Mouse (Mus musculus): ENCODE measurements at regions not wholly inside any gene's neighbourhood (a gene's known extent, or its start where the extent isn't known, plus 50 kb on each side); places are given as distances from the start of the nearest gene placed in this dataset.

DNA sequence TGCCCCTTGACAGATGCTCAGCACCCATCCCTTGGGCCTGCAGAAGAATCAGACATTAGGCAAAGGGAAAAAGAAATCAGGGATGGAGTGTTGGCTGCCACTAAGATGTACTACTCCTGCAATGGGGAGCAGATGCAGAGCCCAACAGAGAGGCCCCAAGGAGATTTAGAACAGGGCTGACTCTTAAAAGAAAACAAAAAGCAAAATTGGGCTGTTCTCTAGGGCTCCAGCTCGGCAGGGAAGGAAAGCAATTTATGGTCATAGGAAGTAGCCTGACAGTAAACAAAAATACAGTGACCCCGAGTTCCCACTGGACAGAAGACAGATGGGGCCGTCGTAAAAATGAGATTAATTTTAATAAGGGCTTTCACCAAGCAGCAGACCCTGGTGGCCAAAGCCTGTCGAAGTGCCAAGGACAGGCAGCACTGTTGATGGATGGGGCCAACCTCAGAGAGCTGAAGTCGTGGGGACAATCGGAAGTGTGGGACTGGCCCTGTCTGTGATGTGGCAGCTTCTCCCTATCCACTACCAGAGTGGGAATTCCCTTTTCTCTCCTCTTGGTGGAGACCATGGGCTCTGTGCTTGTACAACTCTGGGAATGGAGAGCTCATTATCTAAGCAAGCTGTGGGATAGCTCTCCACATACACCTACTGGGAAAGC lies 109.4 kb upstream of the Gm12830 start:
- TF ChIP-seq GABPA (IDR thresholded peaks at IDR 0.05; ENCODE audit: low read depth, low read length), result no peak
- no peak for TF ChIP-seq CTCF (IDR thresholded peaks at IDR 0.05 in 2 of 3, conservative IDR thresholded peaks at IDR 0.05 in 1 of 3; ENCODE audit: control insufficient read depth in 1 of 3, insufficient read depth in 1 of 3, low read depth in 2 of 3, low read length in 3 of 3, poor library complexity in 1 of 3, severe bottlenecking in 1 of 3)
- TF ChIP-seq JUND (IDR thresholded peaks at IDR 0.05; ENCODE audit: low read depth, low read length), result no peak
- no peak for TF ChIP-seq UBTF (IDR thresholded peaks at IDR 0.05; ENCODE audit: borderline replicate concordance, insufficient read depth, low read depth, low read length)
- TF ChIP-seq CHD1 (IDR thresholded peaks at IDR 0.05; ENCODE audit: low read depth, low read length), result no peak
- no peak for TF ChIP-seq MAX (IDR thresholded peaks at IDR 0.05; ENCODE audit: low read length)
- no peak for TF ChIP-seq TAL1 (IDR thresholded peaks at IDR 0.05; ENCODE audit: low read length)
- no peak for TF ChIP-seq EP300 (IDR thresholded peaks at IDR 0.05; ENCODE audit: low read depth in 1 of 2, low read length in 2 of 2)
- no peak for TF ChIP-seq BHLHE40 (IDR thresholded peaks at IDR 0.05; ENCODE audit: borderline replicate concordance, low read depth, low read length)
- TF ChIP-seq MAZ (IDR thresholded peaks at IDR 0.05; ENCODE audit: low read depth, low read length), result no peak
- TF ChIP-seq USF1 (IDR thresholded peaks at IDR 0.05; ENCODE audit: low read depth, low read length), result no peak

Measured in MEL (cell line).